Mouse (Mus musculus) heart, postnatal 36 days (tissue): ENCODE data around the gene Rchy1. TPM values are rescaled to one million over a fixed set of nuclear protein-coding genes. Genes with fewer than 3 reads are reported as not detected.
"Not testable (repeated sequence)": the region's sequence is repeated elsewhere in the genome, so short reads cannot be mapped to it uniquely, and the experiment has no call there.

ENCODE experiments used
- DNase-seq, 2 experiments: peaks; one replicate each; pipeline ENCODE4 v3.0.0; 2021 to 2022
- intact Hi-C: fragments of 180-260 bp; cut with DNase I; formaldehyde crosslinking; loops from one replicate; pipeline ENCODE4 v1.15.1; 2025
- total RNA-seq, 2 experiments: library from RNA; stranded (reverse); gene quantifications; 2 replicates each; pipeline ENCODE4 v1.2.3; 2021

Gene Rchy1
- total RNA-seq, 2 experiments from 2014 or later: 30.5 to 31.6 TPM

DNA sequence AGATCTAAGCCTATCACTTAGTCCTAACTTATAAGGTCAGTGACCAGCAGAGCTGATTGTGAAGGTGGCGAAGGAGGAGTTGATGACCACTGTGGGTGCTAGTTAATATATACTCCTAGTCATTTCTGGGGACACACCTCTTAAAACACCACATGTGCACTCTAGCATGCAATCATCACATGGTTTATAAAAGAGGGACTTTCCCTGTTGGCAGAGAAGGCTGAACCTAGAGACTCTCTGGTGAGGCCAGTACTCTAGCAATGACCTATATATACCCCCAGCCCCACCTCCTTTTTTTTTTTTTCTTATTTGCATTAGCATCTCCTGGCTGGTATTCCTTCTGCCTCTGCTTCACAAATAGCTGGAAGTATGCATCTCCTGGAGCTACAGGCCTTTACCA lies 1.5 kb downstream of the Rchy1 start:
- no peak for DNase-seq
- intact Hi-C loops: loop anchor here (5.0 to 10.0 kb wide), 4 partner anchors 81 to 1303 kb away; partner anchors contain the start of genes Ccng2, Cdkl2, G3bp2 and Uso1

- intact Hi-C loops: loop anchor here (5.0 to 10.0 kb wide), 4 partner anchors 82 to 1304 kb away; partner anchors contain the start of genes Ccng2, Cdkl2, G3bp2 and Uso1
- DNase-seq: peak in 1 of 2 experiments; percentile 22
Measured at GRCm38 (mm10) chr5:91960606-91961254, 2.1 kb downstream of the Rchy1 start.

GRCm38 (mm10) chr5:91959986-91960385 lies 2.9 kb downstream of the Rchy1 start:
- no peak for DNase-seq
- intact Hi-C loops: loop anchor here (5.0 to 10.0 kb wide), 4 partner anchors 82 to 1305 kb away; partner anchors contain the start of genes Ccng2, Cdkl2, G3bp2 and Uso1

DNA sequence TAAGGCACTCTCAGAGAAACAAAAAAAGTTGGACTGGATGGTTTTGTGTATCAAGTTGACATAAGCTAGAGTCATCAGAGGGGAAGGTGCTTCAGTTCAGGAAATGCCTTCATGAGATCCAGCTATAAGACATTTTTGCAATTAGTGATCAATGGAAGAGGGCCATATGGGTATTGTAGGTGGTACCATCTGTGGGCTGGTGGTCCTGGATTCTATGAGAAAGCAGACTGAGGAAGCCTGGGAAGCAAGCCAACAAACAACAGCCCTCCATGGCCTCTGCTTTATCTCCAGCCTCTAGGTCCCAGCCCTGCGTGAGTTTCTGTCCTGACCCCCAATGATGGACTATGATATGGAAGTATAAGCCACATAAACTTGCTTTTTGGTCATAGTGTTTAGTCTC lies 3.8 kb downstream of the Rchy1 start:
- intact Hi-C loops: no loop called here
- no peak for DNase-seq

- intact Hi-C loops: no loop called here
Measured at GRCm38 (mm10) chr5:91956991-91957760, 5.7 kb downstream of the Rchy1 start.

GRCm38 (mm10) chr5:91951404-91951803 lies 11.5 kb downstream of the Rchy1 start:
- no peak for DNase-seq
- intact Hi-C loops: loop anchor here (2.0 kb wide), 2 partner anchors 435 to 487 kb away; partner anchors contain the start of gene Parm1

More at GRCm38 (mm10) chr5:91956991-91957760, 5.7 kb downstream of the Rchy1 start:
- DNase-seq: no peak

GRCm38 (mm10) chr5:91949441-91949840 lies 13.4 kb downstream of the Rchy1 start:
- intact Hi-C loops: no loop called here
- no peak for DNase-seq

GRCm38 (mm10) chr5:91947008-91947407 lies 15.9 kb downstream of the Rchy1 start:
- no peak for DNase-seq
- intact Hi-C loops: no loop called here

DNA sequence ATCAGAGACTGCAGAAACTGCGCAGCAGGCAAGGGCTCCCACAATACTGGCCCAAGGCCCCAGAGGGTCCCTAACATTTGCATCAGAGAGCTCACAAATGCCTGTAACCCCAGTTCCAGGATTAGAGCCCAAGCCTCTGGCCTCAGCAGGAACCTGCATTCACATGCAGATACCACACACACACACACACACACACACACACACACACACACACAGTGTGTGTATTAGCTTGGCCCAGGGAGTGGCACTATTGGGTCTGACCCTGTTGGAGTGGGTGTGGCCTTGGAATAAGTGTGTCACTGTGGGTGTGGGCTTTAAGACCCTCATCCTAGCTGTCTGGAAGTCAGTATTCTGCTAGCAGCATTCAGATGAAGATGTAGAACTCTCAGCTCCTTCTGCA lies 17.3 kb downstream of the Rchy1 start:
- DNase-seq, intact Hi-C loops: not testable (repeated sequence)

GRCm38 (mm10) chr5:91913231-91913630 lies 49.6 kb downstream of the Rchy1 start:
- intact Hi-C loops: loop anchor here (5.0 kb wide), 1 partner anchor 209 kb away; no protein-coding TSS in a partner anchor

DNA sequence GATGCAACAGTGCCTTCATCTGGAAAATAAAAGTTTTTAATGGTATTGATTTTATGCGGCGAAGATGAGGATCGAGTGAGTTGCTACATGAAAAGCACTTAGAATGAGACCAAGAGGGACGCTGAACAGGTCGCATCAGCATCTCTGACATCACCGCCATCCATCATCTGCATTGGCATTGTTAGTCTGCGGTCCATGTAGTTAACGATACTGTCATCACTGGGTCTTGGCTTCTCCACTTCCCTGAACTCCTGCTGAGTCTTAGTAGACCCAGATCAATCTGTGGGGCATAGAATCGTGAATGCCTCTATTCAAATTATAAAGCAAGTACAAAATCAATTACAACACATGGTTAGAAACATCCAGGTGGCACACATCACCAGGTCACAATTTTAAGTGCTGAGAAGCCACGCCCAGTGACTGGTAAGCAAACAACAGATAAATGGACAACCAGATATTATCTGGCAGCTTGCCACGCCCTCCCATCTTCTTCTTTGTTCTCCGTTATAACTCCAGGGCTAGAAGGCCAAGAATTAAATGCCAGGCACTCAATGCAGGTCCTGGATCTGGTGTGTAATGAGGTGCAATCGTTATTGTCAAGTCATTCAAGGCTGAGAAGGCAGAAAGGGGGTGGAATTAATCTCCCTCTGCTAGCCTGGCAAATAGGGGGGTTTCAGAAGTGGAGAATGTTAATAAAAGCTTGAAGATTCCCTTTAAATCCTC lies 51.3 kb downstream of the Rchy1 start:
- intact Hi-C loops: loop anchor here (5.0 kb wide), 1 partner anchor 211 kb away; no protein-coding TSS in a partner anchor
- no peak for DNase-seq

More at GRCm38 (mm10) chr5:91913231-91913630, 49.6 kb downstream of the Rchy1 start:
- no peak for DNase-seq

DNA sequence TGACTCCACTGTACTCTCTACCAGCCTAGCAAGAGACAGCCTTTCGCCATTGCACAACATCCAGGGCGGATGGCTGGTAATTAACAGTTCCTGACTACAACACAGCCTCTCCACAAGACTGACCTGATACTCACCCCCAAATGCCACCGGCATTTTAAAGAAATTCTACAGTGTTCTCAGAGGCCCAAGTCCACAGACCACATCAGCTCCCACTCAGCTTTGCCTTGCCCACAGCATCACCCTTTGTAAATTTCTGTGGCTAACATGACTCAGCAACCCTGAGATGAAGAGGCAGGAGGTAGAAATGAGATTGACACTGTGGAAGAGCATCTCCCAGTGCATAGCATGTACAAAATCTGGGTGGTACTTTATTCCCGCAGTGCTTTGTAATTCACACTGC lies 52.3 kb downstream of the Rchy1 start:
- intact Hi-C loops: loop anchor here (5.0 kb wide), 1 partner anchor 212 kb away; no protein-coding TSS in a partner anchor
- DNase-seq: no peak

GRCm38 (mm10) chr5:91909010-91909620 lies 53.8 kb downstream of the Rchy1 start:
- peak; percentile 33 to 34 for DNase-seq
- intact Hi-C loops: no loop called here

Other genes with a start within 250 kb of the Rchy1 start
- gene Odaph, start 24.4 kb upstream of the Rchy1 start, total RNA-seq: not detected
- gene Cdkl2, start 80.8 kb upstream of the Rchy1 start, total RNA-seq: 1 to 10 TPM; 3.6 to 3.7 TPM
- 10 to 100 TPM; 59.1 to 61.2 TPM for gene G3bp2, start 120.7 kb upstream of the Rchy1 start, total RNA-seq
- gene Uso1, start 174.9 kb upstream of the Rchy1 start, total RNA-seq: 10 to 100 TPM; 38.7 to 40.2 TPM